Mouse (Mus musculus) lung, adult 2 months (tissue): Measurements from ENCODE around the gene Il12rb1.
A peak's percentile ranks its signal among the peaks of the same experiment; 100 is the strongest.

Experiments
- CTCF ChIP-seq: fragments of 200-500 bp; IDR thresholded peaks from 2 replicates; pipeline ENCODE4 v1.5.1; 2011; ENCODE audit warnings: mild to moderate bottlenecking, low read length, control low read depth; ENCODE audit not compliant: insufficient read depth
- POLR2A ChIP-seq: fragments of 200-500 bp; IDR thresholded peaks from 2 replicates; pipeline ENCODE4 v1.6.1; 2011; ENCODE audit warnings: low read depth, mild to moderate bottlenecking, control low read depth, low read length, borderline replicate concordance; ENCODE audit errors: extremely low read depth

GRCm38 (mm10) chr8:70821399-70821962, 13.2 kb downstream of the Il12rb1 start:
- TF ChIP-seq CTCF (peak; percentile 92), POLR2A (no peak)
